Mouse (Mus musculus) natural killer cell, adult 2 months (primary cell): ENCODE results near the gene Btf3.

Source experiments
- DNase-seq, 2 experiments: peaks; one replicate each; pipeline ENCODE4 v3.0.0; 2022; ENCODE audit warnings: low spot score in 2 of 2

Gene Btf3

DNA sequence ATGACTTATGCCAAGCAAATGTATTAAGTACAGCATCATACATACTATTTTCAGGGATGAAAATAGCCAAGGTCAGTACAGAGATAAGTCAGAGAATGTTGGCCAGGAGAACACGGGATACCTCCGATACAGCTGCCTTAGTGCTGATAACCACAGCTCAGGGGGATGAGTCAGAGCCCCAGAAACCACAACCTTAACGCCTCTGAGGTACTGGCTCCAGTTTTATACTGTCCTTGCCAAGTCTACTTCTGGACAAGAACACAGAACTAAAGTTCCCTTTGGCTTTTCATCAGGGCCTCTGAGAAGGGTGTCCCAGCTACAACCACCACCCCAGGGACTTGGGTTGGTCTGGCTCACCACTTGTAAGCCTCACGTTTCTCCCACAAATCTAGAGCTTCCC, 41.2 kb downstream of the Btf3 start:
- peak in 1 of 2 experiments; percentile 28 for DNase-seq

GRCm38 (mm10) chr13:98274023-98274422, 42.8 kb downstream of the Btf3 start:
- no peak for DNase-seq

GRCm38 (mm10) chr13:98264111-98264510, 52.7 kb downstream of the Btf3 start:
- no peak for DNase-seq

- DNase-seq = no peak
Observed at GRCm38 (mm10) chr13:98263458-98263987, 53.3 kb downstream of the Btf3 start.

- peak; percentile 95 to 96 for DNase-seq
Observed at GRCm38 (mm10) chr13:98262636-98263457, 54.0 kb downstream of the Btf3 start, which contains the start of the genes Utp15 and Ankra2. TSS of gene Utp15 (minus strand) at chr13:98263041. TSS of gene Ankra2 (plus strand) at chr13:98263074.
